Mouse (Mus musculus) liver, embryonic 16.5 days (tissue): Measurements from ENCODE around the gene Dpf3. TPM values are rescaled to one million over a fixed set of nuclear protein-coding genes. Genes with fewer than 3 reads are reported as not detected.

Experiments
- ATAC-seq: fragments of 200-750 bp; cut with Nextera tagmentation; 2 replicates; pipeline ENCODE4 v1.8.0; 2017; ENCODE audit warnings: low read depth, mild to moderate bottlenecking, moderate number of reproducible peaks, moderate library complexity
- H3K27ac ChIP-seq: fragments of 300-500 bp; sonication (generic); 2 replicates; pipeline ENCODE4 v1.5.1; 2014; ENCODE audit warnings: mild to moderate bottlenecking, low read length
- H3K27me3 ChIP-seq: fragments of 300-500 bp; sonication (generic); 2 replicates; pipeline ENCODE4 v1.6.1; 2014; ENCODE audit warnings: low read depth, low read length, mixed read lengths; ENCODE audit not compliant: control insufficient read depth, insufficient read depth
- H3K36me3 ChIP-seq: fragments of 300-500 bp; sonication (generic); 2 replicates; pipeline ENCODE4 v1.6.1; 2014; ENCODE audit warnings: mild to moderate bottlenecking; ENCODE audit not compliant: control insufficient read depth, insufficient read depth
- H3K4me1 ChIP-seq: fragments of 300-500 bp; sonication (generic); 2 replicates; pipeline ENCODE4 v1.6.1; 2014; ENCODE audit warnings: low read depth, low read length, mixed read lengths; ENCODE audit not compliant: control insufficient read depth
- H3K4me2 ChIP-seq: fragments of 300-500 bp; sonication (generic); 2 replicates; pipeline ENCODE4 v1.6.1; 2014; ENCODE audit warnings: low read depth, low read length, mixed read lengths
- H3K4me3 ChIP-seq: fragments of 300-500 bp; sonication (generic); 2 replicates; pipeline ENCODE4 v1.5.1; 2014; ENCODE audit warnings: low read depth, mild to moderate bottlenecking, low read length
- H3K9ac ChIP-seq: fragments of 300-500 bp; sonication (generic); 2 replicates; pipeline ENCODE4 v1.6.1; 2014; ENCODE audit warnings: low read depth, low read length
- H3K9me3 ChIP-seq: fragments of 300-500 bp; sonication (generic); replicated peaks from 2 replicates; pipeline ENCODE4 v1.6.1; 2016; ENCODE audit warnings: low read length; ENCODE audit not compliant: control insufficient read depth
- WGBS: fragments of 180-500 bp; shearing (Covaris S2); extraction: QIAGEN DNeasy Blood & Tissue Kit; methylation state at CpG from one replicate; pipeline ENCODE4 v1.1.7; 2014; ENCODE audit not compliant: insufficient replicate concordance; 5-methylcytosine and 5-hydroxymethylcytosine counted together
- polyA plus RNA-seq: library from polyadenylated mRNA; unstranded; fragments of >200 nt; fragmentation: Nextera tagmentation; extraction: Ambion mirVana; gene quantifications from 2 replicates; pipeline ENCODE4 v1.2.1, GENCODE M21; 2015

The Dpf3 gene
- polyA plus RNA-seq, 1 experiment from 2014 or later: 7.1 TPM

GRCm38 (mm10) chr12:83369416-83369815 lies 118.1 kb downstream of the Dpf3 start:
- Histone ChIP-seq H3K9ac (no peak overlapping the region), H3K36me3 (no peaks in the 10 kb centered on the region), H3K4me3 (no peak overlapping the region), H3K27ac (no peak overlapping the region), H3K27me3 (no peaks in the 10 kb centered on the region), H3K4me1 (peaks cover 31% of the 10 kb centered on the region), H3K4me2 (no peak overlapping the region), H3K9me3 (no peaks in the 10 kb centered on the region)
- WGBS: 86% methylated on average over 5 of the region's 5 CpGs
- no peak for ATAC-seq

DNA sequence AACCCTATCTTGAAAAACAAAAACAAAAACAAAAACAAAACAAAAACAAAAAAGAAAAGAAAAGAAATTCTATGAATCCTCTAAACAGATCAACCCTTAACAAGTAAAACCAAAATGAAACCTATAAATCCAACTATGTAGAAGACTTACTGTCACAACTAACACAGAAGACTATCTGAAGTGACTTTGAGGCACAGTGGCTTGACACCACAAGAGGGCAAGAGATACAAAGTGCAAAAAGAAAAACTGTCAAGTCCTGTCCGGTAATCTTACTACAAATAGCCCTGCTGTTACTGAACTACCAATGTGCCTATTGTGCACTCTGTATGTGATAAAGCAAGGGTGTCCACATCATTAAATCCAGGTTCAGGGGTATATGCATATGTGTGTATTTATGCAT lies 120.0 kb downstream of the Dpf3 start:
- no peak overlapping the region for H3K4me2 ChIP-seq
- H3K27me3 ChIP-seq: no peaks in the 10 kb centered on the region
- H3K4me3 ChIP-seq: no peak overlapping the region
- H3K9me3 ChIP-seq: no peaks in the 10 kb centered on the region
- no peak overlapping the region for H3K27ac ChIP-seq
- ATAC-seq: no peak
- peaks cover 23% of the 10 kb centered on the region for H3K4me1 ChIP-seq
- H3K9ac ChIP-seq: no peak overlapping the region
- no peaks in the 10 kb centered on the region for H3K36me3 ChIP-seq
- WGBS: 73% methylated on average over 1 of the region's 1 CpGs

GRCm38 (mm10) chr12:83364771-83365170 lies 122.7 kb downstream of the Dpf3 start:
- no peaks in the 10 kb centered on the region for H3K9me3 ChIP-seq
- H3K27ac ChIP-seq: no peak overlapping the region
- no peak overlapping the region for H3K4me2 ChIP-seq
- ATAC-seq: no peak
- WGBS: 55% methylated on average over 3 of the region's 3 CpGs
- H3K4me3 ChIP-seq: no peak overlapping the region
- no peaks in the 10 kb centered on the region for H3K27me3 ChIP-seq
- peaks cover 3% of the 10 kb centered on the region; the same call in 1 of the 2 replicates for H3K4me1 ChIP-seq
- H3K9ac ChIP-seq: no peak overlapping the region
- no peaks in the 10 kb centered on the region for H3K36me3 ChIP-seq

GRCm38 (mm10) chr12:83361801-83362200 lies 125.7 kb downstream of the Dpf3 start:
- 66% methylated on average over 3 of the region's 3 CpGs for WGBS
- Histone ChIP-seq H3K36me3 (no peaks in the 10 kb centered on the region), H3K9me3 (no peaks in the 10 kb centered on the region), H3K4me2 (no peak overlapping the region), H3K4me1 (no peaks in the 10 kb centered on the region), H3K9ac (no peak overlapping the region), H3K4me3 (no peak overlapping the region), H3K27me3 (no peaks in the 10 kb centered on the region), H3K27ac (no peak overlapping the region)
- ATAC-seq: no peak

GRCm38 (mm10) chr12:83352640-83353039 lies 134.9 kb downstream of the Dpf3 start:
- ATAC-seq: no peak
- no peak overlapping the region for H3K27ac ChIP-seq
- no peaks in the 10 kb centered on the region for H3K36me3 ChIP-seq
- H3K4me2 ChIP-seq: no peak overlapping the region
- no peaks in the 10 kb centered on the region for H3K27me3 ChIP-seq
- H3K9ac ChIP-seq: no peak overlapping the region
- H3K4me1 ChIP-seq: no peaks in the 10 kb centered on the region
- WGBS: 74% methylated on average over 6 of the region's 6 CpGs
- H3K9me3 ChIP-seq: no peaks in the 10 kb centered on the region
- H3K4me3 ChIP-seq: no peak overlapping the region

DNA sequence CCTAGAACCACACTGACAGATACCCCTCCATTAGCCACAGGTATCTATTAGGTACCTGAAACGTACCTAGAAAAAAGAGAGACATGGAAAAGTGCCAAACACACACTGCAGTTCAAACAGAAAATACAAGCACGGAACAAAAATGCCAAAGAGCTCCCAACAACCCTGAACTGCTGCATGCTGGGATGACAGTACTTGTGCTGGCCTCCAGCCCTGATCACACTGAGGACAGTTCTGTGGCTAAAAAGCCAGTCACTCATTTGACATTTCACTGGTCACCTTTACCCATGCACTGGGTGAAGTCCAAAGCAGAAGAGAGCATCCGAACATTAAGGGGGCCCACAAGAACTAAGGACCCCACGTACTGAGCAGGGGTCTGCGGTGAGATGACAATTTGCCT lies 137.8 kb downstream of the Dpf3 start:
- Histone ChIP-seq H3K36me3 (no peaks in the 10 kb centered on the region), H3K4me1 (no peaks in the 10 kb centered on the region), H3K9me3 (no peaks in the 10 kb centered on the region)

DNA sequence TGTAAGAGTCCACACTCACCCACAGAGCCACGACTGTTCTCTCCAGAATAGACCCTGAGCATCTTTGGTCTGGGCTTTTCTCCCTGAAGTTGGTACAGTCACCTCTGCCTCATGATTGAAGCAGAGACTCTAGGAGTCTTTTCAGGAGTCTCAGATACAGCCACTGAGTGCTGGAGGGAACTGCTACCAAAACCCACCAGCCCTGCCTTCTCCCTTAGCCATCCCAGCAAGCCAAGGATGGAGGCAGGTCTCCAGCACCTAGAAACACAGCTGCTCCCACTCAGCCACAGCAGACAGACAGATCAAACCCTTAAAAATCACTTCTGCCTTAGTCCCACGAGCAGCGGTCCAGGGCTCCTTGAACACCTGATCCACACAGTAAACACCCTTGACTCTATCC lies 139.3 kb downstream of the Dpf3 start:
- no peak overlapping the region for H3K4me2 ChIP-seq
- no peaks in the 10 kb centered on the region for H3K9me3 ChIP-seq
- no peaks in the 10 kb centered on the region for H3K4me1 ChIP-seq
- H3K36me3 ChIP-seq: no peaks in the 10 kb centered on the region
- no peak overlapping the region for H3K9ac ChIP-seq
- no peak overlapping the region for H3K27ac ChIP-seq
- no peaks in the 10 kb centered on the region for H3K27me3 ChIP-seq
- no peak overlapping the region for H3K4me3 ChIP-seq
- WGBS: 75% methylated on average over 3 of the region's 3 CpGs
- no peak for ATAC-seq

More for the DNA sequence above, 137.8 kb downstream of the Dpf3 start:
- ATAC-seq: no peak
- no peak overlapping the region for H3K4me2 ChIP-seq
- H3K9ac ChIP-seq: no peak overlapping the region
- H3K27me3 ChIP-seq: no peaks in the 10 kb centered on the region
- no peak overlapping the region for H3K27ac ChIP-seq
- no peak overlapping the region for H3K4me3 ChIP-seq
- 75% methylated on average over 5 of the region's 5 CpGs for WGBS

- 48% methylated on average over 4 of the region's 4 CpGs for WGBS
- Histone ChIP-seq H3K27me3 (no peaks in the 10 kb centered on the region), H3K9ac (no peak overlapping the region), H3K9me3 (no peaks in the 10 kb centered on the region), H3K4me3 (no peak overlapping the region), H3K27ac (no peak overlapping the region), H3K4me2 (no peak overlapping the region), H3K36me3 (no peaks in the 10 kb centered on the region), H3K4me1 (no peaks in the 10 kb centered on the region)
- ATAC-seq: no peak
Observed at GRCm38 (mm10) chr12:83342875-83343185, 144.7 kb downstream of the Dpf3 start.

DNA sequence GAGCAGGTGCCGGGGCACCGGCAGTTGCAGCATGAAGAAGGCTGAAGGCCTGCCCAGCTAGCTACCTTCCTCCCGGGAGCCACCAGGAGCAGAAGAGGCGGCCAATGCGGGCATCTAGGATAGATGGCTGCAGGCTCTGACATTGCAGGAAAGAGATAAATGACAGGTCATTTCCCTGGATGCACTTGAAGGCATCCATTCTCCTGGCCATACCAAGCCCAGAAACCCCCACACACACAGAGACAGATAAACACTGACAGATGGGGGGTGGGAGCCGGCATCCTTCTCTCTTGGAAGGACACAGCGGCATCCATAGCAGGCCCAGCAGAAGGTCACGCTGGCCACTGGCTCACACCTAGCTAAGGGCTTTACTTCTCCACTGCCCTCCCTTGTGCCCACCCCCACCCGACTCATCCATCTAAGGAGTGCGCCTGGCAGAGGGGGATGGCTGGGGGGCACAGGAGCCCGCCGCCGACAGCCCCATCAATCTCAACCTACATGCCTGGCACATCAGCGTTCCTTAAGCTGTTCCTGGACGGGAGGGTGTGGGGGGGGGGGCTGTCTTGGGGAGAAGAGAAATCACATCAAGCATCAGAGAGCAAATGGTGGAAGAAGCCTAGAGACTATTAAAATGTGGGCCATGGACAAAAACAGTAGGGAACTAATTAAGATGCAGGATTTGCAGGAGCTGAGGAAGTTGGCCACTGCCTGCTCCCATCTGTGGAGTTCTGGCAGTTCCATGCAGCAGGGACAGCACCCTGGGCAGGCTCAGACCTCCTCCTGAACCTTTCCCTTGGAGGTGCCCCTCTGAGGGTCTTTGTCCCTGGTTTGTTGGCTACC lies 145.3 kb downstream of the Dpf3 start:
- Histone ChIP-seq H3K9ac (no peak overlapping the region), H3K4me3 (no peak overlapping the region), H3K36me3 (no peaks in the 10 kb centered on the region), H3K4me2 (no peak overlapping the region), H3K27ac (no peak overlapping the region), H3K9me3 (no peaks in the 10 kb centered on the region), H3K4me1 (no peaks in the 10 kb centered on the region), H3K27me3 (no peaks in the 10 kb centered on the region)
- 80% methylated on average over 15 of the region's 15 CpGs for WGBS
- ATAC-seq: no peak
